Mouse (Mus musculus) ES-Bruce4 (cell line): ENCODE data around the gene Mfsd6l.

ENCODE experiments used
- CTCF ChIP-seq: IDR thresholded peaks from one replicate; pipeline ENCODE4 v1.8.1; 2011; ENCODE audit warnings: low read depth, low read length
- POLR2A ChIP-seq: IDR thresholded peaks from one replicate; pipeline ENCODE4 v1.8.1; 2011; ENCODE audit warnings: low read length; ENCODE audit not compliant: insufficient read depth

GRCm38 (mm10) chr11:68579462-68579881, 23.5 kb downstream of the Mfsd6l start:
- TF ChIP-seq CTCF: no peak
- no peak for TF ChIP-seq POLR2A
